Mouse (Mus musculus) olfactory bulb, adult 2 months (tissue): Measurements from ENCODE around the gene Iqsec1.

Experiments used
- CTCF ChIP-seq: fragments of 200-500 bp; IDR thresholded peaks from 2 replicates; pipeline ENCODE4 v1.5.1; 2012; ENCODE audit warnings: low read depth, mild to moderate bottlenecking, low read length, moderate library complexity; ENCODE audit not compliant: insufficient read depth
- POLR2A ChIP-seq: fragments of 200-500 bp; IDR thresholded peaks from 2 replicates; pipeline ENCODE4 v1.6.1; 2012; ENCODE audit warnings: mild to moderate bottlenecking, low read depth, low read length, moderate library complexity; ENCODE audit not compliant: insufficient read depth

- TF ChIP-seq POLR2A (no peak), CTCF (no peak)
These were observed 204.5 kb downstream of the Iqsec1 start for GRCm38 (mm10) chr6:90783945-90784344.
